Mouse (Mus musculus): ENCODE measurements around the gene Slc8a2.

- TF ChIP-seq CTCF (IDR thresholded peaks at IDR 0.05; ENCODE audit: borderline replicate concordance, extremely low read depth, insufficient read depth, insufficient read length): no peak
- TF ChIP-seq POLR2A (IDR thresholded peaks at IDR 0.05; ENCODE audit: borderline replicate concordance, extremely low read depth, insufficient read depth, insufficient read length, poor library complexity, severe bottlenecking): no peak
Observed at GRCm38 (mm10) chr7:16117100-16117499, 12.5 kb upstream of the Slc8a2 start.

Measured in brain, embryonic 14.5 days (tissue).